Mouse (Mus musculus): ENCODE data around the gene Ryk.

DNA sequence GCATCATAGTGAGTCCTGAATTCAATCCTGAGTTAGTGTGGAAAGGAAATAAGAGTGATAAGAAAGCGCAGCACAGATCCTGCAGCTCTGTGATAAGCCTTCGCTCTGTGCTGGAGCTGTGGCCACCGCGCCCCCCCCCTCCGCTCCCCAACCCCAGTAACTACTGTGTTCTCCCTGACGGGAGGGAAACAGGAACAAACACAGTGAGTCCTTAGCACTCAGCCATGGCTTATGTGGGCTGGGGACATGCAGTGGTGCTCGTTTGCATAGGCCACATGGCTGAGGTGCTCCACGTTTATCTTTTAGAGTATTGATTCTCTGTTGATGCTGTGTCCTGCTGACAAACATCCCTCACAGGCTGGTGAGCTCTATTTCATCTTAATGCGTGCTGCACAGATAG, 55.4 kb downstream of the Ryk start:
- TF ChIP-seq CTCF (IDR thresholded peaks at IDR 0.05; ENCODE audit: borderline replicate concordance, control insufficient read depth, extremely low read depth, insufficient read depth, low read length, poor library complexity) (no peak), POLR2A (IDR thresholded peaks at IDR 0.05; ENCODE audit: control insufficient read depth, extremely low read depth, insufficient read depth, low read length, poor library complexity) (no peak)
